In the genomic region with DNA sequence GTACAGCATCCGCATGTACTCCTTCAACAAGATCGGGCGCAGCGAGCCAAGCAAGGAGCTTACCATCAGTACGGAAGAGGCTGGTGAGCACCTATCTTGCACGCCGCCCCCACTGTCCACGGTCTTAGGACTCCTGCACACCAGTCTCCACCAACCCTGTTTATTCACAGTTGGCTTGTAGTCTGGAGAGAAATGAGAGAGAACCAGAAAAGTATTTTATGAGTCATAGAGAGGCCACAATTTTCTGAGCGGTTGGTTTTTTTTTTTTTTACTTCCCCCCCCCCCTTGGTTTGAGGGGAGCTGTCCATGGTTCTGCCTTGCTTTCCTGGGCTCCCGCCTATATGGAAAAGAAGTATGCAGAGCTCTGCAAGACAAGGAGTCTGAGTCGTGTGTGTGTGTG, we compare ENCODE assay signal across 10 mouse cellular contexts.
DNase-seq lines count a peak whose midpoint lies in the region; ATAC-seq and TF ChIP-seq lines count a peak whose summit lies in the region.
"Had no signal": no experiment of that assay in that cellular context is flagged by ENCODE, and none has a peak within 500 bp of the region (broad histone marks: within the 10 kb centered on the region; RNA-seq: fewer than 3 reads in every experiment).

No protein-coding gene starts in this region.

- WGBS in limb, embryonic 11.5 days: 69% methylated on average over 11 of the region's 11 CpGs

- H3K4me1 ChIP-seq in limb, embryonic 11.5 days (ENCODE audit: control insufficient read depth, insufficient read depth, low read length): no peaks in the 10 kb centered on the region
- H3K4me1 ChIP-seq: limb, embryonic 15.5 days had no signal

- CTCF ChIA-PET in Patski (lab: Charles Lee): no interaction called here

- ATAC-seq in Patski: peak; percentile 57
- no peak for ATAC-seq in limb, embryonic 11.5 days (ENCODE audit: insufficient number of reproducible peaks, low FRiP score, low TSS enrichment, low read depth)

- in situ Hi-C loops in Patski (cut with MboI; ENCODE audit: low pct_unique_long_range_greater_than_20kb): no loop called here

- intact Hi-C loops in left cerebral cortex, postnatal 36 days (cut with DNase I): no loop called here

- H3K36me3 ChIP-seq in limb, embryonic 11.5 days (ENCODE audit: control insufficient read depth, insufficient read depth, low read length): no peaks in the 10 kb centered on the region
- H3K36me3 ChIP-seq: limb, embryonic 15.5 days had no signal

- POLR2A ChIA-PET in Patski (lab: Charles Lee): no interaction called here

- peak; percentile 62 for DNase-seq in adrenal gland, postnatal 14 days
- no peak for DNase-seq in adrenal gland, postnatal 25 days
- DNase-seq in left cerebral cortex, postnatal 36 days (ENCODE audit: low spot score in 2 of 2): peak; percentile 29 to 35
- no peak for DNase-seq in left cerebral cortex, adult 11 months (ENCODE audit: low spot score)
- DNase-seq in Patski (ENCODE audit: low read depth, low spot score): peak; percentile 30
- DNase-seq in limb, embryonic 11.5 days (ENCODE audit: low spot score): peak; percentile 47
- DNase-seq in cerebellum, adult 9-11 months: no peak
- no peak for DNase-seq in cerebellum, postnatal 36 days

- no peaks in the 10 kb centered on the region for H3K9me3 ChIP-seq in limb, embryonic 11.5 days (ENCODE audit: control insufficient read depth, low read length)
- H3K9me3 ChIP-seq: limb, embryonic 15.5 days; neural tube, embryonic 13.5 days had no signal

- TF ChIP-seq CTCF in Patski (IDR thresholded peaks at IDR 0.05): no peak

- no peak overlapping the region for H3K9ac ChIP-seq in limb, embryonic 11.5 days (ENCODE audit: low read length)
- H3K9ac ChIP-seq: limb, embryonic 15.5 days; neural tube, embryonic 13.5 days had no signal

- H3K27ac ChIP-seq in limb, embryonic 11.5 days (replicated peaks; ENCODE audit: low read depth, low read length): no peak overlapping the region
- H3K27ac ChIP-seq: limb, embryonic 15.5 days; neural tube, embryonic 13.5 days had no signal

- H3K4me2 ChIP-seq in limb, embryonic 11.5 days (ENCODE audit: low read depth, severe bottlenecking): no peak overlapping the region
- H3K4me2 ChIP-seq: limb, embryonic 15.5 days; neural tube, embryonic 13.5 days had no signal

- no peak overlapping the region for H3K4me3 ChIP-seq in limb, embryonic 11.5 days (ENCODE audit: low read depth, low read length)
- H3K4me3 ChIP-seq: limb, embryonic 15.5 days; neural tube, embryonic 13.5 days had no signal

- H3K27me3 ChIP-seq in Patski: peaks cover 12% of the 10 kb centered on the region
- H3K27me3 ChIP-seq in limb, embryonic 11.5 days (ENCODE audit: control insufficient read depth, insufficient read depth, low read length): no peaks in the 10 kb centered on the region
- H3K27me3 ChIP-seq: limb, embryonic 15.5 days; neural tube, embryonic 13.5 days had no signal

Comparison
In these comparisons a context has a peak if more than half of its experiments do, and no peak if none do; other contexts are left out.
1. DNase-seq: peak in adrenal gland, postnatal 14 days (single experiment), left cerebral cortex, postnatal 36 days (2 of 2), Patski (single experiment) and limb, embryonic 11.5 days (single experiment); none in adrenal gland, postnatal 25 days (single experiment), left cerebral cortex, adult 11 months (single experiment), cerebellum, adult 9-11 months (single experiment) and cerebellum, postnatal 36 days (0 of 2).